Comparison of ENCODE assay signal across 8 mouse cellular contexts in genomic region chr9:70891431-70892133, GRCm38 (mm10).
DNase-seq lines count a peak whose midpoint lies in the region; ATAC-seq and TF ChIP-seq lines count a peak whose summit lies in the region.

No protein-coding gene starts in this region.

- no peak overlapping the region for H3K4me3 ChIP-seq in heart, adult 2 months

- TF ChIP-seq EP300 in heart, adult 2 months (IDR thresholded peaks at IDR 0.05; ENCODE audit: insufficient read depth, low read depth, low read length), result no peak

- H3K27me3 ChIP-seq in heart, adult 2 months (ENCODE audit: control insufficient read depth, insufficient read depth, low read length), result no peaks in the 10 kb centered on the region

- peak; percentile 77 for ATAC-seq in megakaryocyte progenitor cell, adult 5-6 weeks (replicated peaks; ENCODE audit: poor library complexity)
- ATAC-seq in cerebellum, adult (ENCODE audit: insufficient number of reproducible peaks, low FRiP score, low TSS enrichment), result no peak

- H3K36me3 ChIP-seq in heart, adult 2 months (ENCODE audit: control insufficient read depth, insufficient read depth, low read length), result no peaks in the 10 kb centered on the region

- peaks cover 5% of the 10 kb centered on the region for H3K4me1 ChIP-seq in heart, adult 2 months (ENCODE audit: control insufficient read depth, insufficient read depth, low read length)

- H3K27ac ChIP-seq in heart, adult 2 months, result peak overlapping the region; percentile 19

- H3K79me2 ChIP-seq in heart, adult 2 months (replicated peaks; ENCODE audit: control insufficient read depth, insufficient read depth, low read length), result no peaks in the 10 kb centered on the region

- H3K9ac ChIP-seq in heart, adult 2 months (ENCODE audit: low read depth, low read length), result no peak overlapping the region

- intact Hi-C loops in heart, adult 2 months (cut with DNase I), result loop anchor here (1.0 to 5.0 kb wide), 3 partner anchors 36 to 86 kb away; no protein-coding TSS in a partner anchor
- intact Hi-C loops in gastrocnemius, postnatal 14 days (cut with DNase I; ENCODE audit: low total_unique reads), result no loop called here

- no peak for TF ChIP-seq POLR2A in heart, adult 2 months (IDR thresholded peaks at IDR 0.05; ENCODE audit: insufficient read depth, low read depth, low read length)

- WGBS in heart, adult 2 months, result 35% methylated on average over 8 of the region's 8 CpGs

- DNase-seq in right cerebral cortex, adult 18-20 months, result peak; percentile 49
- DNase-seq in right cerebral cortex, postnatal 4 days, result no peak
- peak; percentile 38 to 52 for DNase-seq in heart, adult 2 months
- DNase-seq in layer of hippocampus, adult 18-20 months (ENCODE audit: low spot score in 2 of 2), result peak; percentile 39 to 59
- peak; percentile 39 for DNase-seq in thymus, postnatal 4 days
- no peak for DNase-seq in gastrocnemius, postnatal 14 days

- no peak for TF ChIP-seq CTCF in heart, adult 2 months (IDR thresholded peaks at IDR 0.05)

Comparison
In these comparisons a context has a peak if more than half of its experiments do, and no peak if none do; other contexts are left out.
1. DNase-seq: peak in right cerebral cortex, adult 18-20 months (single experiment), heart, adult 2 months (2 of 2), layer of hippocampus, adult 18-20 months (2 of 2) and thymus, postnatal 4 days (single experiment); none in right cerebral cortex, postnatal 4 days (single experiment) and gastrocnemius, postnatal 14 days (single experiment).